Mouse (Mus musculus): ENCODE results near the gene Shkbp1. TPM values are rescaled to one million over a fixed set of nuclear protein-coding genes. Genes with fewer than 3 reads are reported as not detected.

Shkbp1 gene
- total and polyA plus RNA-seq, 3 experiments = 24.2 to 77.0 TPM; not detected in 1

DNA sequence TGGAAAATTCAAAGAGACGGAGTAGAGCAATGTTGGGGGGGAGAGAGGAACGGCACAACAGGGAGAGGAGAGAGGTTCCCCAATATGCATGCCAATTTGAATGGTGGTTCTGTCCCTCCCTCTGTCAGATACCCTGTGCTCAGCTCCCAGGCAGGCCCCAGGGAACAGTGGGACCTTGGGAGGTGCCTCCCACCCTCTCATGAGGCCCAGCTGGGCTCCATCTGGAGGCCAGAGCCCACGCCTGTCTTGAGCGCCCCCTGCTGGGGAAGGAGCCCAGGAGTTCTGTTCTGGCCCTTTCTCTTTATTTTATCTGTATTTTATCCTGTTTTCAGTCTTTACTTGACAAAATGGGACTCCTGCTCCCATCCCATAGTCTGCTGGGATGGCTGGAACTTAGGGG, 28.9 kb upstream of the Shkbp1 start (continued):
- 0 out of 2 replicates have a peak, but pooled peaks have one; percentile 33 for TF ChIP-seq SIN3A (IDR thresholded peaks at IDR 0.05; ENCODE audit: low read length)

DNA sequence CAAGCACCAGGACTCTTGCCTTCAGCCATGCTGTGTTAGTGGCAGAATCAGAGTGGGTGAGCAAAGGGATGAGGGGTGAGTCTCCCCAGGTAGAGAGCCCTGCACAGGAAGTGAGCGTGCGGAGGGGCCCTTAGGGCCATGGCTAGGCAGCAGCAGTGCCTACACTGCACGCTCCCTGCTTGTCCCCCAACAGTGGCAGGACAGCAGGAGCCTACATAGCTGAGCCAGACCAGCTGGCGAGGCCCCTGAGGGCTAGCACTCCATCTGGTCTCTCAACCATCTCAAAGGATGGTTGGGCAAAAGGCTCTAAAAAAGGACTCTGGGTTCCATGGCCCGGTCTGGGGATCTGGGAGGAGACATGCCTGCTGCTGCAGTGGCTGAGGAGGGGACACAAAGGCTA, 28.3 kb upstream of the Shkbp1 start:
- Histone ChIP-seq H3K9me3 (replicated peaks; ENCODE audit: insufficient read depth, low read length) (no peaks in the 10 kb centered on the region), H3K4me1 (ENCODE audit: control insufficient read depth in 1 of 2, insufficient read depth in 2 of 2, low read length in 2 of 2) (peaks cover 2 to 29% of the 10 kb centered on the region in 2 experiments), H3K79me2 (ENCODE audit: control insufficient read depth, insufficient read depth, low read length, poor library complexity) (no peaks in the 10 kb centered on the region), H3K27me3 (ENCODE audit: control insufficient read depth in 1 of 2, insufficient read depth in 2 of 2, low read length in 2 of 2) (no peaks in the 10 kb centered on the region), H3K27ac (ENCODE audit: control insufficient read depth, low read depth, low read length) (peak overlapping the region; percentile 70), H3K36me3 (ENCODE audit: control insufficient read depth in 1 of 2, insufficient read depth in 2 of 2, low read length in 2 of 2) (peaks cover 0 to 16% of the 10 kb centered on the region in 2 experiments; a peak in 2 of 4 replicates), H3K9ac (ENCODE audit: control insufficient read depth, low read depth, low read length, poor library complexity, severe bottlenecking) (no peak overlapping the region), H3K4me3 (ENCODE audit: control insufficient read depth in 1 of 2, insufficient read depth in 1 of 2, low read depth in 2 of 2, low read length in 2 of 2) (no peak overlapping the region)
- TF ChIP-seq TCF12 (IDR thresholded peaks at IDR 0.05; ENCODE audit: low read depth, low read length) = no peak
- no peak for TF ChIP-seq ZNF384 (IDR thresholded peaks at IDR 0.05; ENCODE audit: low read depth, low read length)
- no peak for TF ChIP-seq NELFE (IDR thresholded peaks at IDR 0.05; ENCODE audit: low read depth, low read length)
- no peak for TF ChIP-seq MXI1 (IDR thresholded peaks at IDR 0.05; ENCODE audit: low read depth, low read length)
- no peak for TF ChIP-seq TBP (IDR thresholded peaks at IDR 0.05; ENCODE audit: low read depth, low read length)
- no peak for TF ChIP-seq GATA1 (IDR thresholded peaks at IDR 0.05; ENCODE audit: low read depth, low read length)
- DNase-seq (ENCODE audit: low read depth, low spot score) = no peak

DNA sequence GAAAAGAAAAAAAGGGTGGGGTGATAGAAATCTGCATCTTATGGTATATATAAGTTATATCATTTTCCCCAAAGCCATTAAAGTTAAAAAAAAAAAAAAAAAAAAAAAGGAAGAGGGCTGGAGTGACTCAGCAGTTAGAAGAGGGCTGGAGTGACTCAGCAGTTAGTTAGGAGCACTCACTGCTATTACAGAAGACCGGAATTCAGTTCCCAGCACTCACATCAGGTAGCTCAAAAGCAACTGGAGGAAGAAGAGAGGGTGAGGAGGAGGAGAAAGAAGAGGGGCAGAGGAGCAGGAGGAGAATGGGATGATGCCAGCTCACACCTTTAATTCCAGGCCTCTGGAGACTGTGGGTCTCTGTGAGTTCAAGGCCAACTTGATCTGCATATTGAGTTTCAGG, 27.4 kb upstream of the Shkbp1 start:
- peak overlapping the region; percentile 70 for H3K27ac ChIP-seq (ENCODE audit: control insufficient read depth, low read depth, low read length)
- H3K9me3 ChIP-seq (replicated peaks; ENCODE audit: insufficient read depth, low read length) = no peaks in the 10 kb centered on the region
- peak overlapping the region; percentile 17; the same call in 1 of the 2 replicates for H3K9ac ChIP-seq (ENCODE audit: control insufficient read depth, low read depth, low read length, poor library complexity, severe bottlenecking)
- H3K4me1 ChIP-seq (ENCODE audit: control insufficient read depth in 1 of 2, insufficient read depth in 2 of 2, low read length in 2 of 2) = peaks cover 0 to 24% of the 10 kb centered on the region in 2 experiments; a peak in 2 of 4 replicates
- H3K79me2 ChIP-seq (ENCODE audit: control insufficient read depth, insufficient read depth, low read length, poor library complexity) = no peaks in the 10 kb centered on the region
- peak; percentile 89 for DNase-seq (ENCODE audit: low read depth, low spot score)
- peak; percentile 67 to 76 for TF ChIP-seq EP300 (IDR thresholded peaks at IDR 0.05; ENCODE audit: low read depth in 1 of 2, low read length in 2 of 2)
- TF ChIP-seq MAZ (IDR thresholded peaks at IDR 0.05; ENCODE audit: low read depth, low read length) = no peak
- peak; percentile 77 for TF ChIP-seq SIN3A (IDR thresholded peaks at IDR 0.05; ENCODE audit: low read length)
- 0 out of 2 replicates have a peak, but pooled peaks have one; percentile 42 for TF ChIP-seq TBP (IDR thresholded peaks at IDR 0.05; ENCODE audit: low read depth, low read length)
- TF ChIP-seq ZNF384 (IDR thresholded peaks at IDR 0.05; ENCODE audit: low read depth, low read length) = peak; percentile 99
- peak; percentile 98 for TF ChIP-seq GABPA (IDR thresholded peaks at IDR 0.05; ENCODE audit: low read depth, low read length)
- TF ChIP-seq HCFC1 (IDR thresholded peaks at IDR 0.05; ENCODE audit: low read depth, low read length) = 0 out of 2 replicates have a peak, but pooled peaks have one; percentile 39
- TF ChIP-seq MAFK (IDR thresholded peaks at IDR 0.05; ENCODE audit: borderline replicate concordance, low read depth, low read length) = peak; percentile 98
- TF ChIP-seq GATA1 (IDR thresholded peaks at IDR 0.05; ENCODE audit: low read depth, low read length) = no peak
- TF ChIP-seq POLR2A (IDR thresholded peaks at IDR 0.05; ENCODE audit: control insufficient read depth in 1 of 2, insufficient read depth in 1 of 2, low read depth in 1 of 2, low read length in 2 of 2, poor library complexity in 1 of 2) = peak in 1 of 2 experiments; percentile 60; a peak in 2 of 4 replicates
- TF ChIP-seq MAX (IDR thresholded peaks at IDR 0.05; ENCODE audit: low read length) = no peak
- TF ChIP-seq ETS1 (IDR thresholded peaks at IDR 0.05; ENCODE audit: low read depth, low read length) = peak; percentile 94
- 0 out of 2 replicates have a peak, but pooled peaks have one; percentile 17 for TF ChIP-seq MYC (IDR thresholded peaks at IDR 0.05; ENCODE audit: low read depth, low read length)
- H3K4me3 ChIP-seq (ENCODE audit: control insufficient read depth in 1 of 2, insufficient read depth in 1 of 2, low read depth in 2 of 2, low read length in 2 of 2) = no peak overlapping the region
- H3K36me3 ChIP-seq (ENCODE audit: control insufficient read depth in 1 of 2, insufficient read depth in 2 of 2, low read length in 2 of 2) = peaks cover 0 to 16% of the 10 kb centered on the region in 2 experiments; a peak in 2 of 4 replicates
- no peaks in the 10 kb centered on the region for H3K27me3 ChIP-seq (ENCODE audit: control insufficient read depth in 1 of 2, insufficient read depth in 2 of 2, low read length in 2 of 2)

Data from MEL (cell line).